In the genomic region with DNA sequence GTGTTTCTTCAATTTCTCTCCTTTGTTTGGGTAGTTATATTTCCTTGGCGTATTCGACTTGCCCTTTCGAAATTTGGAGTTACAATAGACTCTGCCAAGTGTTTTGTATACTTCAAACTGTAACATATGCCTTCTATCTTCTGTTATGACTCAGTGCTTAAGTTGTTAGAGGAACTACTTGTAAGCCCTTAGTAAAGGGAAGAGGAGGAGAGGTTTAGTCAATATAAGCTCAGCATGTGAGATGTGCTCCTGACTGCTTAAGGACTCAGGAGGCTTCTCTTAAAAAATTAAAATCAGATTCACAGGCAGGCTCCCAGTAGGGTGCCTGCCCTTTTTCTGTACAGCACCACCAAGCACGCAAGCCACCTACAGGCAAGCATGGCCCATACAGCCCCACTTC, we compare ENCODE assay signal across 22 mouse cellular contexts.
DNase-seq lines count a peak whose midpoint lies in the region; ATAC-seq lines count a peak whose summit lies in the region.
"Had no signal": no experiment of that assay in that cellular context is flagged by ENCODE, and none has a peak within 500 bp of the region (broad histone marks: within the 10 kb centered on the region; RNA-seq: fewer than 3 reads in every experiment).

No protein-coding gene starts in this region.

- no peak overlapping the region for H3K4me2 ChIP-seq in lung, embryonic 16.5 days (ENCODE audit: low read depth, low read length)
- H3K4me2 ChIP-seq: embryonic facial prominence, embryonic 13.5 days; embryonic facial prominence, embryonic 15.5 days; forebrain, embryonic 12.5 days had no signal

- H3K36me3 ChIP-seq in lung, embryonic 16.5 days (ENCODE audit: control insufficient read depth, insufficient read depth, low read length) = no peaks in the 10 kb centered on the region
- H3K36me3 ChIP-seq: embryonic facial prominence, embryonic 13.5 days; embryonic facial prominence, embryonic 15.5 days; forebrain, embryonic 10.5 days; forebrain, embryonic 12.5 days had no signal

- no peak for DNase-seq in lung, adult 18-20 months
- DNase-seq in 3T3-L1 (ENCODE audit: low read depth, low spot score) (peak; percentile 3), A20 (ENCODE audit: low read depth, low spot score) (peak; percentile 10)
- no peak for DNase-seq in thymus, postnatal 10 days (ENCODE audit: low spot score in 2 of 2)
- DNase-seq: adrenal gland, adult 2 months; adrenal gland, postnatal 10 days; adrenal gland, postnatal 25 days; cerebellum, adult 11 months; cerebellum, adult 18-20 months; cerebellum, adult 8-10 months; cerebellum, adult 9-11 months; cerebellum, postnatal 14 days; cerebellum, postnatal 36 days; embryo, embryonic 11 days had no signal

- H3K4me3 ChIP-seq in lung, embryonic 16.5 days (ENCODE audit: low read length) = no peak overlapping the region
- H3K4me3 ChIP-seq: embryonic facial prominence, embryonic 13.5 days; embryonic facial prominence, embryonic 15.5 days; erythroblast, embryonic 14.5 days; forebrain, embryonic 10.5 days; forebrain, embryonic 12.5 days had no signal

- H3K27me3 ChIP-seq in lung, embryonic 16.5 days (ENCODE audit: control insufficient read depth, insufficient read depth, low read depth, low read length) = no peaks in the 10 kb centered on the region
- H3K27me3 ChIP-seq: embryonic facial prominence, embryonic 13.5 days; embryonic facial prominence, embryonic 15.5 days; forebrain, embryonic 12.5 days had no signal

- H3K4me1 ChIP-seq in lung, embryonic 16.5 days (replicated peaks; ENCODE audit: control insufficient read depth, insufficient read depth, low read length) = no peaks in the 10 kb centered on the region
- H3K4me1 ChIP-seq: embryonic facial prominence, embryonic 13.5 days; embryonic facial prominence, embryonic 15.5 days; forebrain, embryonic 10.5 days; forebrain, embryonic 12.5 days had no signal

- H3K9me3 ChIP-seq in lung, embryonic 16.5 days (ENCODE audit: control insufficient read depth, low read length) = no peaks in the 10 kb centered on the region
- H3K9me3 ChIP-seq: embryonic facial prominence, embryonic 13.5 days; embryonic facial prominence, embryonic 15.5 days; forebrain, embryonic 10.5 days; forebrain, embryonic 12.5 days had no signal

- no peak overlapping the region for H3K27ac ChIP-seq in lung, embryonic 16.5 days (ENCODE audit: low read length)
- H3K27ac ChIP-seq: embryonic facial prominence, embryonic 13.5 days; embryonic facial prominence, embryonic 15.5 days; forebrain, embryonic 10.5 days; forebrain, embryonic 12.5 days had no signal

- no peak overlapping the region for H3K9ac ChIP-seq in lung, embryonic 16.5 days (ENCODE audit: low read length)
- H3K9ac ChIP-seq: embryonic facial prominence, embryonic 13.5 days; embryonic facial prominence, embryonic 15.5 days; forebrain, embryonic 12.5 days had no signal

- WGBS in lung, embryonic 16.5 days = 64% methylated on average over 4 of the region's 4 CpGs

- 0 out of 2 replicates have a peak, but pooled peaks have one; percentile 28 for ATAC-seq in lung, embryonic 16.5 days (ENCODE audit: low read depth)
- ATAC-seq: forebrain, embryonic 14.5 days; forebrain, embryonic 16.5 days had no signal

Comparison
In these comparisons a context has a peak if more than half of its experiments do, and no peak if none do; other contexts are left out.
1. DNase-seq: peak in 3T3-L1 (single experiment) and A20 (single experiment); none in lung, adult 18-20 months (0 of 2) and thymus, postnatal 10 days (0 of 2).